Mouse (Mus musculus): ENCODE results near the gene Foxp1.

GRCm38 (mm10) chr6:99372016-99372415 lies 150.5 kb downstream of the Foxp1 start:
- no peak for TF ChIP-seq EP300 (IDR thresholded peaks at IDR 0.05; ENCODE audit: low read depth)
- TF ChIP-seq CTCF (IDR thresholded peaks at IDR 0.05; ENCODE audit: low read depth) = no peak
